Mouse (Mus musculus) B cell, adult 2 months (primary cell): ENCODE measurements at regions not wholly inside any gene's neighbourhood (a gene's known extent, or its start where the extent isn't known, plus 50 kb on each side); places are given as distances from the start of the nearest gene placed in this dataset.

Experiments used
- DNase-seq, 2 experiments: peaks; one replicate each; pipeline ENCODE4 v3.0.0; 2022

GRCm38 (mm10) chr5:148608178-148608577, 55.6 kb upstream of the Ubl3 start:
- no peak for DNase-seq

- DNase-seq, result no peak
Observed at GRCm38 (mm10) chr5:148605730-148606129, 53.1 kb upstream of the Ubl3 start.
